Mouse (Mus musculus): ENCODE measurements around the gene Atp9a.

Gene Atp9a

DNA sequence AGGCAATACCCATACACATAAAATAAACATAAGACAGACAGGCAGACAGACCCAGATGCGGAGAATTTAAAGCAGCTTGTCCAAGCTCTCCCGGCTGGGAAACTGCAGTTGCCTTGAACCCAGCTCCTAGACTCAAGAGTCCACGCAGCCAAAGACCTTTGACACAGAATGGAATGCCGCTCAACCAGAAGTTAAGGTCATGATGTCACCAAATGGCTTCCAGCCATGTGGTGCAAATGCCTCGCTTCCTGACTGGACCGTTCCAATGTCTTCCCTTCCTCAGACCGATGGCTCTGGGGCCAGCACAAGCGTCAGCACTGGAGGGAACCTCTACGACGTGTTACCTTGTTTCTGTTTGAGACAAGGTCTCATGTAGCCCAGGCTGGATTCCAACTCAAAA lies 4.3 kb downstream of the Atp9a start:
- DNase-seq: no peak

GRCm38 (mm10) chr2:168734023-168734422 lies 8.2 kb downstream of the Atp9a start:
- DNase-seq: no peak

GRCm38 (mm10) chr2:168731258-168731657 lies 11.0 kb downstream of the Atp9a start:
- DNase-seq: no peak

DNA sequence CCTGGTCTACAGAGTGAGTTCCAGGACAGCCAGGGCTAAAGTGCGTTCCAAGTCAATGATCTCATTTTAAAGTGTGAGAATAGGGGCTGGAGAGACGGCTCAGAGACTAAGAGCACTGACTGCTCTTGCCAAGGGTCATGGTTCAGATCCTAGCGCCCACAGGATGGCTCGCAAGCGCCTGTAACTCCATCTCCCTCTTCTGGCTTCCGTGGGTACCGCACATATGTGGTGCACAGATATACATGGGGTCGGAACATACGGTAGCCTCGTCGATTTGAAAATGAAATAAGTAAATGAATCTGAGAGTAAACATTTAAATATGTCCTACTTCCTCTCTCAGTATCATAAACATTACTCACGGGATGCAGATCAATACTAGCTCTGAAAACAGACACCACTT lies 12.5 kb downstream of the Atp9a start:
- DNase-seq: no peak

DNA sequence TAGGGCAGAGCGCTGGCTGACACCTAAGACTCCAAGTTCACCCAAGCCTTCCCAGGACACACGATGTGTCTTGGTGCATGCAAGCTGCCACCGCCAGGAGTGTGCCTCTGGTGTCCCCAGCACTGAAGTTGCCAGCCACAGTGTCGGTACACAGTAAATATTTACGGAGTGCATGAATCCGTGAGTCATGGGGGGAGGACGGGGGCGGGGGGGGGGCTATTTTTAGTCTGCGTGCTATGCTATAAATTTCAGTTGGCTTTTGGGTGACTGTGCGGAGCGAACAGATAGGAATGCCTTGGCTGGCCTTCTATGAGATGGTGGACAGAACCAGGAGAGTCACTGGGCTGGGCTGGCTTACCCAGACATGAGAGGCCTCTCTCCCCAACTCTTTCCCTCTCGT lies 14.2 kb downstream of the Atp9a start:
- DNase-seq: no peak

DNA sequence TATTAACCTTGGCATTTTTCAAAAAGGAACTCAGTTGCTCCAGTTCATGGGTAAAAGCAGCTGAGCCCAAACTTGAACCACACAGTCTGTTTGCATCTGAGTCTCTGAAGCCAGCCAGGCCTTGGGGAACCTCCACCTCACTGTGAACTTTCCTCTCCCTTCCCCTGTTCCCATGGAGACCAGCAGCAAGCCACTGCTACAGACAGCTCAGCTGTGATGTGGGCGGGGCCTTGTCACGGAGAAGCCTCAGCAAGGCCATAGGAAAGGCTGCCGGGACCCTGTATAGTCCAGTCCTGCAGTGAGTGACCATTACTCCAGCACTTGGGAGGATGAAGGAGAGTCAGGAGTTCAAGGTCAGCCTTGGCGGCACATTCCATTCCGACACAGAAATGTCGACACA lies 16.2 kb downstream of the Atp9a start:
- DNase-seq: no peak

GRCm38 (mm10) chr2:168721313-168721712 lies 20.9 kb downstream of the Atp9a start:
- no peak for DNase-seq

GRCm38 (mm10) chr2:168719742-168720141 lies 22.5 kb downstream of the Atp9a start:
- no peak for DNase-seq

DNA sequence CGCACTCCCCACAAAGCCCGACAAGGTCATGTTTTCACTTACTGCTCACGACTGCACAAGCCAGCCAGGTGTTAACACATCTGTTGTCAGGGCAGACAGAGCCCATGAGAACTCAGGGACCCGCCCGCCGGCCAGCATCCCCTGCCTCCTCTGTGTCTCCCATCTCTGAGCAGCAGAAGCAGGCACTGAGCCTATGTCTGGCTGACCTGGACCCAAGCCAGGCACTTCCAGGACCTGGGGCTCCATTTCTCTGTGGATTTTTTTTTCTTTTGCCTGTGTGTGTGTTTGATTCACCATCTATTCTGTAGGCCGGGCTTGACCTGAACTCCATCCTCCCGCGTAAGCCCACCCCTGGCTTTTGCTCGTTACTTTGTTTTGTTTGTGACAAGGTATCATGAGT lies 23.5 kb downstream of the Atp9a start:
- DNase-seq: no peak

DNA sequence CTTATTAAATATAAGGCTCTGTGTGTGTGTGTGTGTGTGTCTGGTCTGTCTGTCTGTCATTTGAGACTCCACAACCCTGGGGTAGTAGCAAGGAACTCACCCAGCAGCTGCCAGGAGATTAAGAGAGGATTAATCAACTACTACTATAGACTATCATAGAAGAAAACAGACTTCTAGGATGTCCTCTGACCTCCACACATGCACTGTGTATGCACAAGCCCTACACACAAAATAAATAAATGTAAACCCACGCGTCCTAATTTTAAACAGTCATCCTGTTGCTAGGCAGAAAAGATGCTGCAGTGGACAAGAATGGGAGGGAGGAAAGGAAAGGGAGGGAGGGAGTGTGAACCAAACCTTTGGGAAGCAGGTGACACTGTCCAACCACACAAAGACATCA lies 23.9 kb downstream of the Atp9a start:
- DNase-seq: no peak

DNA sequence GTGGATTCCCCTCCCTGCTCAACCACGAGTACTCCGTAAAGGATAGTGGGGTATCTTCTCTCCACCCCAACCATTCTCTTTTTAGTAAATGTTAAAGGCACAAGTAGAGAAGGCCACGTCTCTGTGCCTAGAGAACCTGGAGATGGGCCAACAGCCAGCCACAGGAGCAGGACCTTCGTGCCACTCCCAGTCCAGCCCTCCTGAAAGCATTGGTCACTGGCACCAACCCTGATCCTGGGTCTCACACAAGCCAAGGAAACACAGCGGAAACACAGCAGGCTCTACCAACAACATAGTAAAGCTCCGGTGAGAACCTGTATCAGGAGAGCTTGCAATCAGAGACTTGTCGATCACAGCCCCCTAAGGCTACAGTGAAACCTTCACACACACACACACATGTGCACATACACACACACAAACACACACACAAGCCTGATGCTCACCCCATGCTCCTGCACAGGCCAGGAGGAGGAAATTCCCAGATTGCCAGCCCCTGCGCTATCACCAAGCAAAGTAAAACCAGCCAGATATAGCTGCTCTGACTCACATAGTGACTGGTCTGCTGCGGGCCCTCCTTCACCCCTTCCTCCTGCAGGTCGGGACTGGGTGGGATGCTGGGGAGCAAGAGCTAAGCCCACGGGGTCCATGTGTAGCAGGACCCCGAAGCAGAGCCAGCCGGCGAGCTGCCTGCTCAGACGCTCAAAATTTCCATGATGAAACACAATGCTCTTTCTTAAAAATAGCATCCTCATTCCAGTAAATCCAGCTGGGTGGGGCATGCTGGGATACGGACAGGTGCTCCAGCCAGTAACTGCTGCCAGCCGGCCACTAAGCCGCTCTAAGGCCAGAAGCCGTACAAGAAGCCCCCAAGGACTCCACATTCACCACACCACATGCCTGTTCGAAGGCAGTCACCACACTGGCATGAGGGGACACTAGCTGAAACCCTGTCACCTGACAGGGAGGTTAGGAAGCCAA lies 29.7 kb downstream of the Atp9a start:
- no peak for DNase-seq

GRCm38 (mm10) chr2:168710979-168711378 lies 31.2 kb downstream of the Atp9a start:
- DNase-seq: no peak

GRCm38 (mm10) chr2:168707766-168708165 lies 34.4 kb downstream of the Atp9a start:
- no peak for DNase-seq

GRCm38 (mm10) chr2:168702266-168702665 lies 39.9 kb downstream of the Atp9a start:
- no peak for DNase-seq

- DNase-seq: no peak
Observed at GRCm38 (mm10) chr2:168695027-168695403, 47.2 kb downstream of the Atp9a start.

- no peak for DNase-seq
Observed at GRCm38 (mm10) chr2:168694379-168695026, 47.7 kb downstream of the Atp9a start.

GRCm38 (mm10) chr2:168691774-168692173 lies 50.4 kb downstream of the Atp9a start:
- peak in 1 of 2 experiments; percentile 40 for DNase-seq

GRCm38 (mm10) chr2:168687326-168687725 lies 54.9 kb downstream of the Atp9a start:
- DNase-seq: no peak

GRCm38 (mm10) chr2:168685909-168686308 lies 56.3 kb downstream of the Atp9a start:
- DNase-seq: no peak

DNA sequence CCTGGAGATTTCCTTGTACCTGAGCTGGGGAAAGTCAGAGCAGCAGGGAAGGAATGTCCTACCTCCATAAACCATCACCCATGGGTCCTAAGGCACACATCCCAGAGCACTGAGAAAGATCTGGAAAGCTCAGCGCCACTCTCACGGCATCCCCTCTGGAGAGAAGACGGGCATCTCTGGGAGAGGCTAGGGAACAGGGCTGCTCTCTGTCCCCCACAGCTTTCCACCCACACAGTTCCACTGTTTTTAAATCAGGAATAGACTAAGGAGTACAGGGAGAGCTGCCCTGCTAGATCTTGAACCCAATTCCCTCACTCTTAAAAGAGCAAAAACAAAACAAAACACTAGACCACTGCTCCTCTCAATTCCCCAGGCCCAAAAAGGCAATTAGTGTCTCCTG lies 57.5 kb downstream of the Atp9a start:
- no peak for DNase-seq

GRCm38 (mm10) chr2:168683520-168684150 lies 58.6 kb downstream of the Atp9a start:
- DNase-seq: no peak

DNA sequence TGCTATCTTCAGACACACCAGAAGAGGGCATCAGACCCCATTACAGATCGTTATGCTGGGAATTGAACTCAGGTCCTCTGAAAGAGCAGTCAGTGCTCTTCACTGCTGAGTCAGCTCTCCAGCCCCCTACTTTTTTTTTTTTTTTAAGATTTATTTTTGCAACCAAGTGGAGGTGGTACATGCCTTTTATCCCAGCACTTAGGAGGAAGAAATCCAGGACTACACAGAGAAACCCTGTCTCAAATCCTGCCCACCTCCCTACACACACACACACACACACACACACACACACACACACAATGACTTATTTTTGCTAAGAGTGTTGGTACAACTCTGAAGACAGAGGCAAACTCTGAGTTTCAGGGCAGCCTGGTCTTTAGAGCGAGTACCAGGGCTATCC lies 59.5 kb downstream of the Atp9a start:
- DNase-seq: no peak

DNA sequence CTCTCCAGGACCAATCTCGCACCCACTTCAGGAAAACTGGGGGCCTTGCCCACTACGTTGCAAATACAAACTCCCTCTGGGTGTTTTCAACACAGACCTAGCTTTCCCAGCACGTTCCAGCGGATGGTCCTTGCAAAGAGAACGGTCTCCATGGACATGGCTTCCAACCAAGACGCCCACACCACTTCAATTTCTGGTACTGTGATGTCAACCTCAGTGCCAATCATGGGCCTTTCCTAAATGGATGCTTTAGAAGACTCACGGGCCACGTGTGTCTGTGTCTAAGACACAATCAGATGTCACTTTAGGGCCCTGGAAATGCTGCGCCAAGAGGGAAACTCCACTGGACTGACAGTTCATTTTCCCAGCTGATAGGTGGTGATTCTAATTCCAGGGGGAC lies 60.7 kb downstream of the Atp9a start:
- no peak for DNase-seq

Data from spleen, adult 18-20 months (tissue).